Mouse (Mus musculus) hindbrain, postnatal 0 days (tissue): Measurements from ENCODE around the gene Igfbp2. TPM values are rescaled to one million over a fixed set of nuclear protein-coding genes. Genes with fewer than 3 reads are reported as not detected.

Experiments used
- ATAC-seq: fragments of 200-750 bp; cut with Nextera tagmentation; 2 replicates; pipeline ENCODE4 v1.8.0; 2017; ENCODE audit warnings: mild to moderate bottlenecking, moderate TSS enrichment, moderate library complexity
- DNase-seq: peaks from one replicate; pipeline ENCODE4 v3.0.0-alpha.2; 2015; ENCODE audit warnings: low spot score
- H3K27ac ChIP-seq: fragments of 300-500 bp; sonication (generic); 2 replicates; pipeline ENCODE4 v1.5.1; 2014; ENCODE audit warnings: mild to moderate bottlenecking
- H3K27me3 ChIP-seq: fragments of 300-500 bp; sonication (generic); 2 replicates; pipeline ENCODE4 v1.6.1; 2014; ENCODE audit warnings: low read length, mixed read lengths; ENCODE audit not compliant: insufficient read depth
- H3K36me3 ChIP-seq: fragments of 300-500 bp; sonication (generic); 2 replicates; pipeline ENCODE4 v1.6.1; 2014; ENCODE audit warnings: low read length, mixed read lengths; ENCODE audit not compliant: insufficient read depth
- H3K4me1 ChIP-seq: fragments of 300-500 bp; sonication (generic); 2 replicates; pipeline ENCODE4 v1.6.1; 2014; ENCODE audit warnings: antibody characterized with exemption, low read length, mixed read lengths; ENCODE audit not compliant: insufficient read depth
- H3K4me2 ChIP-seq: fragments of 300-500 bp; sonication (generic); 2 replicates; pipeline ENCODE4 v1.6.1; 2014; ENCODE audit warnings: low read depth, mild to moderate bottlenecking, low read length, moderate library complexity, mixed read lengths
- H3K4me3 ChIP-seq: fragments of 300-500 bp; sonication (generic); 2 replicates; pipeline ENCODE4 v1.5.1; 2014; ENCODE audit warnings: low read length
- H3K9ac ChIP-seq: fragments of 300-500 bp; sonication (generic); replicated peaks from 2 replicates; pipeline ENCODE4 v1.6.1; 2014; ENCODE audit warnings: mild to moderate bottlenecking, low read length, moderate library complexity, mixed read lengths
- H3K9me3 ChIP-seq: fragments of 300-500 bp; sonication (generic); 2 replicates; pipeline ENCODE4 v1.6.1; 2016; ENCODE audit warnings: low read length, mixed read lengths
- CTCF ChIP-seq: IDR thresholded peaks from 2 replicates; pipeline ENCODE4 v1.5.1; 2016; ENCODE audit warnings: antibody characterized with exemption, control low read depth, low read depth
- WGBS: fragments of 180-500 bp; shearing (Covaris S2); extraction: QIAGEN DNeasy Blood & Tissue Kit; methylation state at CpG from one replicate; pipeline ENCODE4 v1.1.7; 2014; 5-methylcytosine and 5-hydroxymethylcytosine counted together
- polyA plus RNA-seq: library from polyadenylated mRNA; unstranded; fragments of >200 nt; fragmentation: Nextera tagmentation; extraction: Ambion mirVana; gene quantifications from 2 replicates; pipeline ENCODE4 v1.2.1, GENCODE M21; 2015
- total RNA-seq: library from RNA; depleted of rRNA; stranded (reverse); fragments of >200 nt; gene quantifications from 2 replicates; pipeline ENCODE4 v1.2.3, GENCODE M21; 2014

Igfbp2 gene
- total and polyA plus RNA-seq, 2 experiments from 2014 or later = 480 to 686 TPM

DNA sequence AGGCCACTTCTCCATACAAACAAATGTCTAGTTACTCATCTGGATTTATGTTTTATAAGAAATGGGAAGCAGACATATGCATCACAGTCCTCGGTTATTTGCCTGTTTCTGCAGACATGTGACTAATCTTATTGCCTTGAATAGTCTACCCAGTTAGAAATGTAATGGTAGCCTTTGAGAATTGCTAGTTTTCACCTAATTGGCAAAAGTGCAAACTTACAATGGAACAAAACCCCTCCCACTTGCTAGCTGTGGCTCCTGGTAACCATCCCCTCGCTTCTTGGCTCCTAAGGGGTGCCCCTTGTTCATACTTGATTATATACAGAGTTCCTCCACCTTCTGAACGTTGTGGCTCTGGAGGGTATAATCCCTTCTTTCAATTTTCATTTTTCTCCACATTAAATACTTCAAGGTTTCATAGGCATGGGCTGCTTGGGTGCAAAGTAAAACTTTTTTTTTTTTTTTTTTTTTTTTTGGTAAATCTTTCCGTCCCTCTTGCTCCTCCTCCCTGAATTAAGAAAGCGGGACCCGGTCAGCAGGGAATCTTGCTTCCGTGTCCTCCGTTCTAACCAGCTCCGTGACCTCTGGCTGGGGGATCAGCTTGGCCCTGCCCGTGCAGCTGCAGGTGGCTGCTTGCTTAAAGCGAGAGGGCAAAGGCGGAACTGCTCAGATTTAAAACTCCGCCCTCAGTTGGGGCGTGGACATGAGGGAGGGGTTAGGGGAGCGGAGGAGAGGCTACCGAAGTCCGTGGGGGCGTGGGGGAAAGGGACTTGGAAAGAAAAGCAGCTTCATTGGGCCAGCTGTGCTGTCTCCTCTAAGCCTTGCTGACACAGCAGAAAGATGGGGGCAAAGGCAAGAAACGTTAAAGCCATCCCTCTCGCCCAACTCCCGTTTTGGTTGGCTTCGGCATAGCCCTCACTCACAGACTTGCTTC lies 45.6 kb downstream of the Igfbp2 start:
- ATAC-seq = 0 out of 2 replicates have a peak, but pooled peaks have one; percentile 3
- Histone ChIP-seq H3K4me2 (peak overlapping the region; percentile 83), H3K27me3 (no peaks in the 10 kb centered on the region), H3K9ac (peak overlapping the region; percentile 61), H3K9me3 (no peaks in the 10 kb centered on the region), H3K27ac (peak overlapping the region; percentile 92; the same call in 1 of the 2 replicates), H3K36me3 (no peaks in the 10 kb centered on the region), H3K4me1 (peaks cover 17% of the 10 kb centered on the region), H3K4me3 (peak overlapping the region; percentile 51)
- peak; percentile 80 for DNase-seq
- WGBS = 5% methylated on average over 22 of the region's 22 CpGs
- TF ChIP-seq CTCF = no peak

GRCm38 (mm10) chr1:72870615-72871336 lies 46.5 kb downstream of the Igfbp2 start:
- no peaks in the 10 kb centered on the region for H3K9me3 ChIP-seq
- peak overlapping the region; percentile 83 for H3K4me2 ChIP-seq
- ATAC-seq (peak; percentile 48), DNase-seq (peak; percentile 95)
- WGBS = 2% methylated on average over 20 of the region's 20 CpGs
- peak overlapping the region; percentile 92 for H3K27ac ChIP-seq
- no peaks in the 10 kb centered on the region for H3K36me3 ChIP-seq
- H3K4me1 ChIP-seq = peaks cover 20% of the 10 kb centered on the region
- no peak for TF ChIP-seq CTCF
- H3K4me3 ChIP-seq = peak overlapping the region; percentile 51
- no peaks in the 10 kb centered on the region for H3K27me3 ChIP-seq
- peak overlapping the region; percentile 61 for H3K9ac ChIP-seq

GRCm38 (mm10) chr1:72871337-72871696 lies 47.0 kb downstream of the Igfbp2 start:
- Histone ChIP-seq H3K9ac (peak overlapping the region; percentile 61), H3K27me3 (no peaks in the 10 kb centered on the region), H3K4me2 (peak overlapping the region; percentile 83), H3K27ac (peak overlapping the region; percentile 92), H3K36me3 (no peaks in the 10 kb centered on the region), H3K9me3 (no peaks in the 10 kb centered on the region), H3K4me3 (peak overlapping the region; percentile 51), H3K4me1 (peaks cover 16% of the 10 kb centered on the region; the same call in 1 of the 2 replicates)
- 0% methylated on average over 6 of the region's 6 CpGs for WGBS
- DNase-seq = no peak
- no peak for TF ChIP-seq CTCF
- ATAC-seq = no peak

GRCm38 (mm10) chr1:72871697-72872411 lies 47.6 kb downstream of the Igfbp2 start:
- Histone ChIP-seq H3K4me1 (peaks cover 16% of the 10 kb centered on the region; the same call in 1 of the 2 replicates), H3K9me3 (no peaks in the 10 kb centered on the region), H3K27me3 (no peaks in the 10 kb centered on the region), H3K9ac (peak overlapping the region; percentile 61), H3K4me3 (peak overlapping the region; percentile 51), H3K36me3 (no peaks in the 10 kb centered on the region), H3K27ac (peak overlapping the region; percentile 92), H3K4me2 (peak overlapping the region; percentile 83)
- under 1% methylated on average over 34 of the region's 34 CpGs for WGBS
- DNase-seq (peak; percentile 84), ATAC-seq (peak; percentile 58)
- no peak for TF ChIP-seq CTCF

DNA sequence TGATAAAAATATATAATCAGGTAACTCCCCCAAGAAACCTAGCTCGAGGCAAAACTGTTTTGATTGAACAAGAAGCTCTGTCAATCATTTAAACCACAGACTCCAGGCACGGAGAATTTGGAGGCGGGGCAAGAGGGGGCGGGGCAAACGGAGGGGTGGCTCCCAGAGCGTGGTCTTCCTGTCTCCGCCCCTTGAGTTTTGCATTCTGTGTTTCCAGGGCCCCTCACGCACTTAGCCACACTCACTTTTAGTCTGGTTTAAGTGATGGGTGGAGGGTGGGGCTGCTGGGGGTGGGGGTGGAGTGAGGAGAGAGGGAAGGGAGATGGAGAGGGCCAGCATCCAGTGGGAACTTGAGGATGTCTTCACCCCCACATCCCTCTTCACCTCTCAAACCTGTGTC lies 48.2 kb downstream of the Igfbp2 start:
- H3K4me2 ChIP-seq = peak overlapping the region; percentile 83
- H3K36me3 ChIP-seq = no peaks in the 10 kb centered on the region
- no peak for TF ChIP-seq CTCF
- H3K9me3 ChIP-seq = no peaks in the 10 kb centered on the region
- ATAC-seq (peak; percentile 74), DNase-seq (peak; percentile 91)
- H3K27ac ChIP-seq = peak overlapping the region; percentile 92
- 0% methylated on average over 8 of the region's 8 CpGs for WGBS
- H3K4me1 ChIP-seq = peaks cover 16% of the 10 kb centered on the region; the same call in 1 of the 2 replicates
- H3K9ac ChIP-seq = peak overlapping the region; percentile 61; the same call in 1 of the 2 replicates
- no peaks in the 10 kb centered on the region for H3K27me3 ChIP-seq
- H3K4me3 ChIP-seq = peak overlapping the region; percentile 51

GRCm38 (mm10) chr1:72873078-72873477 lies 48.8 kb downstream of the Igfbp2 start:
- no peak for ATAC-seq
- Histone ChIP-seq H3K36me3 (no peaks in the 10 kb centered on the region), H3K4me3 (peak overlapping the region; percentile 51), H3K4me2 (peak overlapping the region; percentile 83), H3K9me3 (no peaks in the 10 kb centered on the region), H3K27me3 (no peaks in the 10 kb centered on the region), H3K27ac (peak overlapping the region; percentile 92), H3K4me1 (peaks cover 16% of the 10 kb centered on the region; the same call in 1 of the 2 replicates), H3K9ac (peak overlapping the region; percentile 61)
- DNase-seq = peak; percentile 69
- 0% methylated on average over 16 of the region's 16 CpGs for WGBS
- TF ChIP-seq CTCF = no peak
